Mouse (Mus musculus) erythroblast, embryonic 14.5 days (primary cell): ENCODE results near the gene Tmem236.

Source experiments
- GATA1 ChIP-seq: IDR thresholded peaks from 2 replicates; pipeline ENCODE4 v1.6.1; 2012; ENCODE audit warnings: low read length, inconsistent platforms, mixed read lengths
- TAL1 ChIP-seq: IDR thresholded peaks from 3 replicates; pipeline ENCODE4 v1.6.1; 2012; ENCODE audit warnings: low read length, inconsistent platforms, mixed read lengths

GRCm38 (mm10) chr2:14229979-14230378 is 55.7 kb downstream of the Tmem236 start:
- TF ChIP-seq GATA1, result no peak
- TF ChIP-seq TAL1, result no peak
